Mouse (Mus musculus): Measurements from ENCODE around the gene Trim46.

The Trim46 gene

GRCm38 (mm10) chr3:89209731-89210130, 36.4 kb downstream of the Trim46 start:
- DNase-seq (ENCODE audit: low spot score), result no peak

- no peak for DNase-seq (ENCODE audit: low spot score)
Observed at GRCm38 (mm10) chr3:89208736-89209135, 37.4 kb downstream of the Trim46 start.

GRCm38 (mm10) chr3:89208075-89208657, 37.9 kb downstream of the Trim46 start:
- no peak for DNase-seq (ENCODE audit: low spot score)

GRCm38 (mm10) chr3:89206695-89207094, 39.4 kb downstream of the Trim46 start:
- DNase-seq (ENCODE audit: low spot score), result no peak

GRCm38 (mm10) chr3:89206079-89206478, 40.0 kb downstream of the Trim46 start:
- no peak for DNase-seq (ENCODE audit: low spot score)

- no peak for DNase-seq (ENCODE audit: low spot score)
Observed at GRCm38 (mm10) chr3:89203142-89203514, 43.0 kb downstream of the Trim46 start.

GRCm38 (mm10) chr3:89202253-89203141, 43.6 kb downstream of the Trim46 start, which contains the start of gene Gba:
TSS of gene Gba (plus strand) at chr3:89202928.
- peak; percentile 84 for DNase-seq (ENCODE audit: low spot score)

- no peak for DNase-seq (ENCODE audit: low spot score)
Observed at GRCm38 (mm10) chr3:89199839-89200238, 46.3 kb downstream of the Trim46 start.

- DNase-seq (ENCODE audit: low spot score), result peak; percentile 92
Observed at GRCm38 (mm10) chr3:89195979-89196877, 49.9 kb downstream of the Trim46 start.

GRCm38 (mm10) chr3:89193853-89194252, 52.3 kb downstream of the Trim46 start:
- peak; percentile 70 for DNase-seq (ENCODE audit: low spot score)

- no peak for DNase-seq (ENCODE audit: low spot score)
Observed at GRCm38 (mm10) chr3:89193351-89193750, 52.8 kb downstream of the Trim46 start.

GRCm38 (mm10) chr3:89190436-89190835, 55.7 kb downstream of the Trim46 start:
- peak; percentile 78 for DNase-seq (ENCODE audit: low spot score)

- peak; percentile 47 for DNase-seq (ENCODE audit: low spot score)
Observed at GRCm38 (mm10) chr3:89188478-89188875, 57.6 kb downstream of the Trim46 start.

GRCm38 (mm10) chr3:89187690-89188477, 58.2 kb downstream of the Trim46 start:
- peak; percentile 60 for DNase-seq (ENCODE audit: low spot score)

GRCm38 (mm10) chr3:89187197-89187596, 58.9 kb downstream of the Trim46 start:
- DNase-seq (ENCODE audit: low spot score), result no peak

All from T-cell, adult 2 months (primary cell).